Mouse (Mus musculus) liver, postnatal 0 days (tissue): ENCODE data around the gene Myl10.

Experiments used
- CTCF ChIP-seq: sonication (generic); IDR thresholded peaks from 2 replicates; pipeline ENCODE4 v1.5.1; 2016; ENCODE audit warnings: antibody characterized with exemption, low read depth
- EP300 ChIP-seq: IDR thresholded peaks from 2 replicates; pipeline ENCODE4 v1.6.1; 2016; ENCODE audit warnings: antibody characterized with exemption, low read depth, mild to moderate bottlenecking

DNA sequence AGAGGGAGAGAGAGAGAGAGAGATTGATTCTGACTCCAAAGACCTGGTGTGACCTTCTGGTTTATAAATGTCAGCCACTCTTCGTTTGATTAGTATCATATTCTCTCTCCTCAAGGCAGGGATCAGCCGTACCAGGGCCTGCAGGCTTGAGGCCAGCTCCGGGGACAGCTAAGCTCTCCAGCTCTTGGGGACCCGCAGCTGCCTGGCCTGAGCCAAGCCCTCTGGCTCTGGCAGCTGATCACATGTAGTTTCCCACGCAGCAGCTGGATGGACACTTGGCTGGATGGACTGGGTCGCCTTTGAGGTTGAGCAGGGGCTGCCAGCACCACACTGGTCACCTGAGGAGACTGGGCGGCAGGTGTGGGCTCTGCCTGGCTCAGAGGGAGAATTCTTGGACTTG lies 5.4 kb upstream of the Myl10 start:
- no peak for TF ChIP-seq CTCF
- TF ChIP-seq EP300, result no peak
